Mouse (Mus musculus): ENCODE results near the gene Dclk1. TPM values are rescaled to one million over a fixed set of nuclear protein-coding genes. Genes with fewer than 3 reads are reported as not detected.

Dclk1 gene
- polyA plus RNA-seq, 1 experiment = 2.2 TPM

GRCm38 (mm10) chr3:55333511-55333910 is 91.3 kb downstream of the Dclk1 start:
- Histone ChIP-seq H3K36me3 (ENCODE audit: control insufficient read depth, insufficient read depth) (no peaks in the 10 kb centered on the region), H3K79me2 (ENCODE audit: control insufficient read depth, insufficient read depth) (no peaks in the 10 kb centered on the region), H3K79me3 (ENCODE audit: low read depth) (no peaks in the 10 kb centered on the region), H3K27me3 (ENCODE audit: control insufficient read depth, insufficient read depth, insufficient read length) (no peaks in the 10 kb centered on the region), H3K4me3 (ENCODE audit: insufficient read depth, poor library complexity, severe bottlenecking) (no peak overlapping the region), H3ac (ENCODE audit: control insufficient read depth, insufficient read length, low read depth) (no peak overlapping the region)
- TF ChIP-seq CTCF (IDR thresholded peaks at IDR 0.05; ENCODE audit: control insufficient read depth, insufficient read depth, insufficient read length) (no peak), CEBPB (IDR thresholded peaks at IDR 0.05; ENCODE audit: low read depth) (no peak), FOSL1 (IDR thresholded peaks at IDR 0.05; ENCODE audit: insufficient read depth, low read length, poor library complexity, severe bottlenecking) (no peak), USF1 (IDR thresholded peaks at IDR 0.05; ENCODE audit: low read depth) (no peak), MAX (IDR thresholded peaks at IDR 0.05) (no peak)

GRCm38 (mm10) chr3:55336895-55337294 is 94.7 kb downstream of the Dclk1 start:
- Histone ChIP-seq H3K79me3 (ENCODE audit: low read depth) (no peaks in the 10 kb centered on the region), H3K79me2 (ENCODE audit: control insufficient read depth, insufficient read depth) (no peaks in the 10 kb centered on the region), H3K27me3 (ENCODE audit: control insufficient read depth, insufficient read depth, insufficient read length) (no peaks in the 10 kb centered on the region), H3K4me3 (ENCODE audit: insufficient read depth, poor library complexity, severe bottlenecking) (no peak overlapping the region), H3K36me3 (ENCODE audit: control insufficient read depth, insufficient read depth) (no peaks in the 10 kb centered on the region), H3ac (ENCODE audit: control insufficient read depth, insufficient read length, low read depth) (no peak overlapping the region)
- TF ChIP-seq USF1 (IDR thresholded peaks at IDR 0.05; ENCODE audit: low read depth) (no peak), CEBPB (IDR thresholded peaks at IDR 0.05; ENCODE audit: low read depth) (no peak), MYOG (IDR thresholded peaks at IDR 0.05; ENCODE audit: control insufficient read depth, extremely low read depth, insufficient read length) (no peak), FOSL1 (IDR thresholded peaks at IDR 0.05; ENCODE audit: insufficient read depth, low read length, poor library complexity, severe bottlenecking) (no peak)

GRCm38 (mm10) chr3:55337671-55338070 is 95.5 kb downstream of the Dclk1 start:
- no peak overlapping the region for H3ac ChIP-seq (ENCODE audit: control insufficient read depth, insufficient read length, low read depth)
- no peak overlapping the region for H3K4me3 ChIP-seq (ENCODE audit: insufficient read depth, poor library complexity, severe bottlenecking)
- H3K79me3 ChIP-seq (ENCODE audit: low read depth) = no peaks in the 10 kb centered on the region
- H3K36me3 ChIP-seq (ENCODE audit: control insufficient read depth, insufficient read depth) = no peaks in the 10 kb centered on the region
- H3K79me2 ChIP-seq (ENCODE audit: control insufficient read depth, insufficient read depth) = no peaks in the 10 kb centered on the region
- no peaks in the 10 kb centered on the region for H3K27me3 ChIP-seq (ENCODE audit: control insufficient read depth, insufficient read depth, insufficient read length)
- TF ChIP-seq CEBPB (IDR thresholded peaks at IDR 0.05; ENCODE audit: low read depth) (no peak), MAX (IDR thresholded peaks at IDR 0.05) (no peak), CTCF (IDR thresholded peaks at IDR 0.05; ENCODE audit: control insufficient read depth, insufficient read depth, insufficient read length) (no peak), MYOD1 (IDR thresholded peaks at IDR 0.05; ENCODE audit: control insufficient read depth, insufficient read length, low read depth) (no peak), FOSL1 (IDR thresholded peaks at IDR 0.05; ENCODE audit: insufficient read depth, low read length, poor library complexity, severe bottlenecking) (no peak), MYOG (IDR thresholded peaks at IDR 0.05; ENCODE audit: control insufficient read depth, extremely low read depth, insufficient read length) (no peak), USF1 (IDR thresholded peaks at IDR 0.05; ENCODE audit: low read depth) (no peak)

GRCm38 (mm10) chr3:55342445-55342844 is 100.3 kb downstream of the Dclk1 start:
- H3K4me3 ChIP-seq (ENCODE audit: insufficient read depth, poor library complexity, severe bottlenecking) = no peak overlapping the region
- H3K36me3 ChIP-seq (ENCODE audit: control insufficient read depth, insufficient read depth) = no peaks in the 10 kb centered on the region
- no peaks in the 10 kb centered on the region for H3K79me3 ChIP-seq (ENCODE audit: low read depth)
- TF ChIP-seq MAX (IDR thresholded peaks at IDR 0.05) (no peak), CTCF (IDR thresholded peaks at IDR 0.05; ENCODE audit: control insufficient read depth, insufficient read depth, insufficient read length) (no peak), CEBPB (IDR thresholded peaks at IDR 0.05; ENCODE audit: low read depth) (no peak), MYOD1 (IDR thresholded peaks at IDR 0.05; ENCODE audit: control insufficient read depth, insufficient read length, low read depth) (no peak), USF1 (IDR thresholded peaks at IDR 0.05; ENCODE audit: low read depth) (no peak), MYOG (IDR thresholded peaks at IDR 0.05; ENCODE audit: control insufficient read depth, extremely low read depth, insufficient read length) (no peak), FOSL1 (IDR thresholded peaks at IDR 0.05; ENCODE audit: insufficient read depth, low read length, poor library complexity, severe bottlenecking) (no peak)
- H3ac ChIP-seq (ENCODE audit: control insufficient read depth, insufficient read length, low read depth) = no peak overlapping the region
- H3K79me2 ChIP-seq (ENCODE audit: control insufficient read depth, insufficient read depth) = no peaks in the 10 kb centered on the region
- no peaks in the 10 kb centered on the region for H3K27me3 ChIP-seq (ENCODE audit: control insufficient read depth, insufficient read depth, insufficient read length)

GRCm38 (mm10) chr3:55347371-55348025 is 105.3 kb downstream of the Dclk1 start:
- H3K79me3 ChIP-seq (ENCODE audit: low read depth) = no peaks in the 10 kb centered on the region
- no peak overlapping the region for H3ac ChIP-seq (ENCODE audit: control insufficient read depth, insufficient read length, low read depth)
- no peaks in the 10 kb centered on the region for H3K27me3 ChIP-seq (ENCODE audit: control insufficient read depth, insufficient read depth, insufficient read length)
- H3K4me3 ChIP-seq (ENCODE audit: insufficient read depth, poor library complexity, severe bottlenecking) = no peak overlapping the region
- no peak for TF ChIP-seq MAX (IDR thresholded peaks at IDR 0.05)
- no peak for TF ChIP-seq MYOG (IDR thresholded peaks at IDR 0.05; ENCODE audit: control insufficient read depth, extremely low read depth, insufficient read length)
- TF ChIP-seq MYOD1 (IDR thresholded peaks at IDR 0.05; ENCODE audit: control insufficient read depth, insufficient read length, low read depth) = no peak
- TF ChIP-seq FOSL1 (IDR thresholded peaks at IDR 0.05; ENCODE audit: insufficient read depth, low read length, poor library complexity, severe bottlenecking) = no peak
- no peak for TF ChIP-seq USF1 (IDR thresholded peaks at IDR 0.05; ENCODE audit: low read depth)
- no peak for TF ChIP-seq CTCF (IDR thresholded peaks at IDR 0.05; ENCODE audit: control insufficient read depth, insufficient read depth, insufficient read length)
- no peak for TF ChIP-seq CEBPB (IDR thresholded peaks at IDR 0.05; ENCODE audit: low read depth)
- no peaks in the 10 kb centered on the region for H3K36me3 ChIP-seq (ENCODE audit: control insufficient read depth, insufficient read depth)
- no peaks in the 10 kb centered on the region for H3K79me2 ChIP-seq (ENCODE audit: control insufficient read depth, insufficient read depth)

GRCm38 (mm10) chr3:55348026-55348390 is 105.8 kb downstream of the Dclk1 start:
- no peaks in the 10 kb centered on the region for H3K79me2 ChIP-seq (ENCODE audit: control insufficient read depth, insufficient read depth)

More at GRCm38 (mm10) chr3:55348026-55348390, 105.8 kb downstream of the Dclk1 start:
- Histone ChIP-seq H3K79me3 (ENCODE audit: low read depth) (no peaks in the 10 kb centered on the region), H3ac (ENCODE audit: control insufficient read depth, insufficient read length, low read depth) (no peak overlapping the region), H3K4me3 (ENCODE audit: insufficient read depth, poor library complexity, severe bottlenecking) (no peak overlapping the region), H3K36me3 (ENCODE audit: control insufficient read depth, insufficient read depth) (no peaks in the 10 kb centered on the region), H3K27me3 (ENCODE audit: control insufficient read depth, insufficient read depth, insufficient read length) (no peaks in the 10 kb centered on the region)
- TF ChIP-seq MYOD1 (IDR thresholded peaks at IDR 0.05; ENCODE audit: control insufficient read depth, insufficient read length, low read depth) (no peak), CTCF (IDR thresholded peaks at IDR 0.05; ENCODE audit: control insufficient read depth, insufficient read depth, insufficient read length) (no peak), CEBPB (IDR thresholded peaks at IDR 0.05; ENCODE audit: low read depth) (no peak), MAX (IDR thresholded peaks at IDR 0.05) (no peak), FOSL1 (IDR thresholded peaks at IDR 0.05; ENCODE audit: insufficient read depth, low read length, poor library complexity, severe bottlenecking) (no peak), USF1 (IDR thresholded peaks at IDR 0.05; ENCODE audit: low read depth) (no peak), MYOG (IDR thresholded peaks at IDR 0.05; ENCODE audit: control insufficient read depth, extremely low read depth, insufficient read length) (no peak)
